Mouse (Mus musculus): Measurements from ENCODE around the gene Hectd4. TPM values are rescaled to one million over a fixed set of nuclear protein-coding genes. Genes with fewer than 3 reads are reported as not detected.

Gene Hectd4
- total RNA-seq, 4 experiments from 2014 or later = 12.3 to 16.7 (median 13.9) TPM

- DNase-seq (ENCODE audit: low spot score in 2 of 2) = no peak
Measured at GRCm38 (mm10) chr5:121233726-121234125, 13.7 kb downstream of the Hectd4 start.

- no peak for DNase-seq (ENCODE audit: low spot score in 2 of 2)
Measured at GRCm38 (mm10) chr5:121236171-121236570, 16.2 kb downstream of the Hectd4 start.

DNA sequence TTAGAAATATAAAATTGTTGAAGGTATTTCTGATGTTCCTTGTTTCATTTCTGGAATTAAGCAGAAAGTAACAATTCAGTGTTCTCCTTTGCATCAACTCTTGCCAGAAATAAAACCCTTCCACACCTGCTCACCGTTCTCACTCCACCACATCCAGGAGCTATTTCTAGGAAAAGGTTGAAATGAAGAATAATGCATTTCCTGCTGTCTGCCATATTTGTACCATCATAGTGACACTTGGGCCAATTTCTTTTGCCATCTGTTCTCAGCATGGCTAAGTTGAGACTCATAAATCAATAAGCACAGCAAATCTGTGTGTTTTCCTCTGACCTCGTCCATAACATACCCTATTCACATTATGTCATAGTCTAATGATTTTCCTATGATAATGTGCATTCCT, 18.2 kb downstream of the Hectd4 start:
- no peak for DNase-seq (ENCODE audit: low spot score in 2 of 2)

DNA sequence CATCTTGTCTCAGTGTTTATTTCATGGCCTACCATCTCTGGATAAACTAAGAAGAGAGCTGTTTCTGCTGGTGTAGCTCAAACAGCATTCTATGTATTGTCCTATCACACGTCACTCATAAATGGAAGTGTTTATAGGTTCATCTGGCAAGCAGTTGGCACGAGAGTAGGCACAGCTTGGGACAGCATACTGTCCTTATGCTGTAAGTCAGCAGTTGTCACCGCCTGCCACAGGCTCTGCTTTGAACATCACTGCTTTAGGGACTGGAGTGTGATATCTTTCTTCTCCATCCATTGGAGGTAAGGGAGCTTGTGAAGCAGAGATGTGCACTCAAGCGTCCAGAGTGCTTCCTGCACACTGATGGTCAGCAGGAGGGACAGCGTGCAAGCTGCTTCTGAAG, 19.8 kb downstream of the Hectd4 start:
- no peak for DNase-seq (ENCODE audit: low spot score in 2 of 2)

GRCm38 (mm10) chr5:121241182-121241581, 21.2 kb downstream of the Hectd4 start:
- no peak for DNase-seq (ENCODE audit: low spot score in 2 of 2)

DNA sequence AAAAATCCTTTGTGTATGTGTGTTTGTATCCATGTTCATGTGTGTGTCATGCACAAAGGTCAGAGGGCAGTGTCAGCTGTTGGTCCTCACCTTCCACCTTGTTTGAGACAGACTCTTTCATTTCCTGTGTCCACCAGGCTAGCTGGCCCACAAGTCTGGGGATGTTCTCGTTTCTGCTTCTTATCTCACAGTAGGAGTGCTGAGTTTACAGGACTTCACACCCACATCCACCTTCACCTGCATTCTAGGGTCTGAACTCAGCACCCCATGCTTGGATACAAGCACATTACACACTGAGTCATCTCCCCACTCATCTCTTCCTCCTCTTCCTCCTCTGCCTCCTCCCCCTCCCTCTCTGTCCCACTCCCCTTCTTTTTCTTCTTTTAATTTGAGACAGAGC, 22.2 kb downstream of the Hectd4 start:
- DNase-seq (ENCODE audit: low spot score in 2 of 2) = no peak

DNA sequence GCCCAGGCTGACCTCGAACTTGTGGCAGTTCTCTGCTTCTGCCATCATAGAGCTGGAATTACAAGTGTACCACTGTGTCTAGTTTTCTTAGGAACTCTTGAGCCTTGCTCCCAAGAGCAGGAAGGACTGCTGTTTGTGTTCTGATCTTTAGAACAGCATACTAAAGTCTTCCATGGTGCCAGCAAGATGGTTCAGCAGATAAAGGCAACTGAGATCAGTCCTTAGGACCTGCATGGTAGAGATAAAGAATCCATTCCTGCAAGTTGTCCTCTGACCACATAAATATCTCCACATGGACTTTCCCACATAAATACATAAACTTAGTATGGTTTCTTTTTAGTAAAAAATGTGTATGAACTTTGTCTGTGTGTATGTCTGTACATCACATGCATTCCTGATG, 22.7 kb downstream of the Hectd4 start:
- no peak for DNase-seq (ENCODE audit: low spot score in 2 of 2)

GRCm38 (mm10) chr5:121243676-121244364, 23.8 kb downstream of the Hectd4 start:
- no peak for DNase-seq (ENCODE audit: low spot score in 2 of 2)

DNA sequence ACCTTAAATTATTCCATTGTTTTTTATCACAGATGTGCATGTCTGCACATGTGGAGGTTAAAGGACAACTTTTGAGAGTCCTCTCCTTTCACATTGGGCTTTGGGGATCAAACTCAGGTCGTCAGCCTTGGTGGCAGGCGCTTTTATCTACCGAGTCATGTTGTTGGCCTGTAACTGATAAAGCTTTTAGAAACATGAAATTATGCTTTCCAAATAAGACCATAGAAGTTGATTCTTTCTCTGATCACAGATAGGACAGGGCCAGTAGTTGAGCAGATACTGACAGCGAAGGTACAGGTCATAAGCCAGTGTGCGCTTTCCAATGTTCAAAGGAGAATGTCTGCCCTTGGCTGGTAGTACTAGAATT, 24.3 kb downstream of the Hectd4 start:
- no peak for DNase-seq (ENCODE audit: low spot score in 2 of 2)

- no peak for DNase-seq (ENCODE audit: low spot score in 2 of 2)
Measured at GRCm38 (mm10) chr5:121245201-121245600, 25.2 kb downstream of the Hectd4 start.

DNA sequence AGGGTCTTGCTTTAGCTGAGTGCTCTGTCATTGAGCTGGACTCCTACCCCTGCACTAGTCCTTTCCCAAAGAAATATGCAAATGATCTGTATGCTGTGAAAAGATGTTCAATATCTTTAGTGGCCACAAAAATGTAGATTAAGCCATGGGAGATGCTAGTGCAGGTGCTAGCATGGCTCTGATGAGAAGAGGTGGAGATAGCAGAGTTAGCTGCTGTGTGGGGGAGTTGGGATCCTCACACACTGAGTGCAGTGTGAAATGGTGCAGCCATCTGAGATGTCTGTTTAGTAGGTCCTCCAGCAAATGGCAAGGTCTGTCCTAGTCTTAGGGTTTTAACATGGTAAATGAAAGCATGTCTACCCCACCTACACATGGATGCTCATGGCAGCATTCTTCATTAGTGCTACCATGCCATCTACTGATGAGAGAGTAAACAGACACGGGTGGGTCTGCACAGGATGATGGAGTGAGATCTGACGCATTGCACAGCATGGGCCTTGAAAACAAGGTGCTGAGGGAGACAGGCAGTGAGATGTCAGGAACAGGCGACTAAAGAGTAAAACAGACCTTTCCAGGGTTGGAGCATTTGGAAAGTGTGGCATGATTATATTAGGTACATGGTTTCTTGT, 28.9 kb downstream of the Hectd4 start:
- no peak for DNase-seq (ENCODE audit: low spot score in 2 of 2)

- no peak for DNase-seq (ENCODE audit: low spot score in 2 of 2)
Measured at GRCm38 (mm10) chr5:121249693-121250092, 29.7 kb downstream of the Hectd4 start.

DNA sequence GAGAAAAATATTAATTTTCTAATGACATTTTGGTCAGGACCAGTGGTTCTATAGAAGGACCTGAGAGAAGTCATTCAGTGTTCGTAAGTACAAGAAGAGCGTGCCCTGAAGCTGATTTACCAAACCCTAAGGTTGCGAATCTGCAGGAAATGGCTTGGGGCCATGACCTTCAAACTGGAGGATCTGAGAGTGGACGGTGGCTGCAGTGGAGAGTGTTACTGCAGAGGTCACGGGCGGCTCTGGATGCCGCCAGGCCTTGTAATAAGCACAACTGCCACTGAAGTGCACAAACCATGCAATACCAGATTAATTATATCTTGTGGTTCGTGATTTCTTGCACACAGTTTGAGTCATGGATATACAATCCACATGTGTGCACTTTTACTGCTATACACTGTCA, 31.8 kb downstream of the Hectd4 start:
- no peak for DNase-seq (ENCODE audit: low spot score in 2 of 2)

- no peak for DNase-seq (ENCODE audit: low spot score in 2 of 2)
Measured at GRCm38 (mm10) chr5:121253816-121254497, 33.9 kb downstream of the Hectd4 start.

- no peak for DNase-seq (ENCODE audit: low spot score in 2 of 2)
Measured at GRCm38 (mm10) chr5:121254977-121255376, 35.0 kb downstream of the Hectd4 start.

GRCm38 (mm10) chr5:121261806-121262205, 41.8 kb downstream of the Hectd4 start:
- DNase-seq (ENCODE audit: low spot score in 2 of 2) = no peak

- DNase-seq (ENCODE audit: low spot score in 2 of 2) = no peak
Measured at GRCm38 (mm10) chr5:121262415-121262814, 42.4 kb downstream of the Hectd4 start.

DNA sequence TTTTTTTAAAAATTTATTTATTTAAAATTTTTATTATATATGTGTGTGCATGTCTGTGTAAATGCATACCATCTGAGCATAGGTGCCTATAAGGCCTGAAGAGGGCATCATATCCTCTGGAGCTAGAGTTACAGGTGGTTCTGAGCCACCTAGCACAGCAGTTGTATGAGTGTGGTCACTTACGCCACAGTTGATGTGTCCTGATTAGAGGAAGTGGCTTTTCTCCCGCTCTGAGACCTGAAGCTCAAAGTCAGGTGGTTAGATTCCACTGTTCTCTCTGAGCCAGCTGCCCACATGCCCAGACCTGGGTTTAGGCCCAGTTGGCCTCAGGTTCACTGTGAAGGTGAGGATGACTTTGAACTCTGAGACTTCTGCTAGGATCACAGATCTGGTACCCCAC, 44.6 kb downstream of the Hectd4 start:
- DNase-seq (ENCODE audit: low spot score in 2 of 2) = no peak

DNA sequence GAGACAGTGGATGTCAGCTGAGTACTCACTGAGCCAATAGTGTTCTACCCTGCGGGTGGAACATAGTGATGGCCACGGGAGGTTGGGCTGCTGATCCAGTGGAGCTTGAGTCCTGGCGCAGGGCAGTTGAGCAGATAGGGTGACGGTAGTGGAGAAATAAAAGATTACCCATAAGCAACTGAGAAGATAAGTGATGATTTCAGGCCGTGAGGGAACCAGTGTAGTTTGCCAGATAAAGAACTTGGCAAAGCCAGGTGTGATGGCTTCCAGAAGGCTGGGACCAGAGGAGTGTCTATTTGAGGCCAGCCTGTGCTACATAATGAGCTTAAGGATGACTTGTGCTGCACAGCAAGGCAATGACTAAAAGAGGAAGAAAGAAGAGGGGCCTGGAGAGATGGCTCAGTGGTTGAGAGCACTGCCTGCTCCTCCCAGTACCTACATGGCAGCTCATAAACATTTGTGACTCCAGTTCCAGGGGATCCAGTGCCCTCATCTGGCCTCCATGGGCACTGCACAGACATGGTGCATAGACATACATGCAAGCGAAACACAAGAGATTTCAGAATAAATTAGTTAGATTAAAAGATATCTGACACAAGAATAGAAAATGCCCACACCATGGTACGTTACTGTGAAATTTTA, 46.8 kb downstream of the Hectd4 start:
- DNase-seq (ENCODE audit: low spot score in 2 of 2) = peak in 1 of 2 experiments; percentile 25

GRCm38 (mm10) chr5:121271046-121271445, 51.0 kb downstream of the Hectd4 start:
- DNase-seq (ENCODE audit: low spot score in 2 of 2) = no peak

GRCm38 (mm10) chr5:121276808-121277207, 56.8 kb downstream of the Hectd4 start:
- DNase-seq (ENCODE audit: low spot score in 2 of 2) = no peak

- no peak for DNase-seq (ENCODE audit: low spot score in 2 of 2)
Measured at GRCm38 (mm10) chr5:121280456-121280855, 60.4 kb downstream of the Hectd4 start.
